Mouse (Mus musculus) bone marrow, adult 2 months (tissue): Measurements from ENCODE around the gene Rrm2.

ENCODE experiments used
- CTCF ChIP-seq: fragments of 200-500 bp; IDR thresholded peaks from 2 replicates; pipeline ENCODE4 v1.5.1; 2011; ENCODE audit warnings: low read length, control low read depth; ENCODE audit not compliant: control insufficient read depth, insufficient read depth
- POLR2A ChIP-seq: fragments of 200-500 bp; IDR thresholded peaks from 2 replicates; pipeline ENCODE4 v1.6.1; 2011; ENCODE audit warnings: low read depth, mild to moderate bottlenecking, control low read depth, low read length, borderline replicate concordance; ENCODE audit not compliant: control insufficient read depth

- TF ChIP-seq CTCF (no peak), POLR2A (no peak)
Observed at GRCm38 (mm10) chr12:24736956-24737355, 28.9 kb downstream of the Rrm2 start.
